Mouse (Mus musculus): ENCODE results near the gene Scube1. TPM values are rescaled to one million over a fixed set of nuclear protein-coding genes. Genes with fewer than 3 reads are reported as not detected.

The Scube1 gene
- polyA plus RNA-seq, 1 experiment from 2014 or later, result 4.8 TPM

GRCm38 (mm10) chr15:83594513-83595363 is 130.1 kb downstream of the Scube1 start, which contains the start of gene Ttll12:
TSS of gene Ttll12 (minus strand) at chr15:83595157.
- Histone ChIP-seq H3K4me3 (peak within 1 kb of the TSS; percentile 87), H3K9me3 (replicated peaks) (no peaks in the 10 kb centered on the region), H3K27ac (peak within 1 kb of the TSS; percentile 61; the same call in 1 of the 2 replicates), H3K4me1 (replicated peaks) (peaks cover 21% of the 10 kb centered on the region), H3K27me3 (no peaks in the 10 kb centered on the region), H3K4me2 (peak within 1 kb of the TSS; percentile 73), H3K9ac (peak within 1 kb of the TSS; percentile 78), H3K36me3 (no peaks in the 10 kb centered on the region)
- peak; percentile 93 for ATAC-seq (replicated peaks; ENCODE audit: insufficient number of reproducible peaks, insufficient read depth, low FRiP score, low read depth)
- WGBS, result under 1% methylated on average over 68 of the region's 68 CpGs

GRCm38 (mm10) chr15:83593702-83594512 is 130.9 kb downstream of the Scube1 start:
- peak overlapping the region; percentile 78 for H3K9ac ChIP-seq
- H3K27me3 ChIP-seq, result no peaks in the 10 kb centered on the region
- H3K4me2 ChIP-seq, result peak overlapping the region; percentile 73
- 11% methylated on average over 19 of the region's 19 CpGs for WGBS
- no peaks in the 10 kb centered on the region for H3K36me3 ChIP-seq
- ATAC-seq (replicated peaks; ENCODE audit: insufficient number of reproducible peaks, insufficient read depth, low FRiP score, low read depth), result peak; percentile 12
- H3K9me3 ChIP-seq (replicated peaks), result no peaks in the 10 kb centered on the region
- peak overlapping the region; percentile 87 for H3K4me3 ChIP-seq
- H3K4me1 ChIP-seq (replicated peaks), result peaks cover 21% of the 10 kb centered on the region
- no peak overlapping the region for H3K27ac ChIP-seq

GRCm38 (mm10) chr15:83593189-83593585 is 131.6 kb downstream of the Scube1 start:
- Histone ChIP-seq H3K4me2 (peak overlapping the region; percentile 73), H3K4me1 (replicated peaks) (peaks cover 21% of the 10 kb centered on the region), H3K4me3 (peak overlapping the region; percentile 87; the same call in 1 of the 2 replicates), H3K9ac (no peak overlapping the region), H3K27ac (no peak overlapping the region), H3K27me3 (no peaks in the 10 kb centered on the region), H3K36me3 (no peaks in the 10 kb centered on the region), H3K9me3 (replicated peaks) (no peaks in the 10 kb centered on the region)
- ATAC-seq (replicated peaks; ENCODE audit: insufficient number of reproducible peaks, insufficient read depth, low FRiP score, low read depth), result 0 out of 2 replicates have a peak, but pooled peaks have one; percentile 16

GRCm38 (mm10) chr15:83592260-83593188 is 132.3 kb downstream of the Scube1 start:
- ATAC-seq (replicated peaks; ENCODE audit: insufficient number of reproducible peaks, insufficient read depth, low FRiP score, low read depth), result no peak
- H3K9ac ChIP-seq, result no peak overlapping the region
- peaks cover 21% of the 10 kb centered on the region for H3K4me1 ChIP-seq (replicated peaks)
- H3K9me3 ChIP-seq (replicated peaks), result no peaks in the 10 kb centered on the region
- peak overlapping the region; percentile 73; the same call in 1 of the 2 replicates for H3K4me2 ChIP-seq
- no peak overlapping the region for H3K27ac ChIP-seq
- 53% methylated on average over 8 of the region's 8 CpGs for WGBS
- H3K36me3 ChIP-seq, result 0 out of 2 replicates have a peak, but pooled peaks cover 1% of the 10 kb centered on the region
- no peaks in the 10 kb centered on the region for H3K27me3 ChIP-seq
- no peak overlapping the region for H3K4me3 ChIP-seq

- H3K27me3 ChIP-seq, result no peaks in the 10 kb centered on the region
- peaks cover 9% of the 10 kb centered on the region for H3K36me3 ChIP-seq
- no peak overlapping the region for H3K4me2 ChIP-seq
- WGBS, result 74% methylated on average over 6 of the region's 6 CpGs
- peaks cover 21% of the 10 kb centered on the region for H3K4me1 ChIP-seq (replicated peaks)
- ATAC-seq (replicated peaks; ENCODE audit: insufficient number of reproducible peaks, insufficient read depth, low FRiP score, low read depth), result no peak
- no peak overlapping the region for H3K9ac ChIP-seq
- H3K4me3 ChIP-seq, result no peak overlapping the region
- H3K9me3 ChIP-seq (replicated peaks), result no peaks in the 10 kb centered on the region
- no peak overlapping the region for H3K27ac ChIP-seq
These were observed 133.1 kb downstream of the Scube1 start for GRCm38 (mm10) chr15:83591758-83592157.

- no peaks in the 10 kb centered on the region for H3K9me3 ChIP-seq (replicated peaks)
- ATAC-seq (replicated peaks; ENCODE audit: insufficient number of reproducible peaks, insufficient read depth, low FRiP score, low read depth), result no peak
- no peak overlapping the region for H3K4me2 ChIP-seq
- no peak overlapping the region for H3K27ac ChIP-seq
- WGBS, result 84% methylated on average over 4 of the region's 4 CpGs
- H3K4me3 ChIP-seq, result no peak overlapping the region
- no peak overlapping the region for H3K9ac ChIP-seq
- H3K4me1 ChIP-seq (replicated peaks), result peaks cover 21% of the 10 kb centered on the region
- H3K27me3 ChIP-seq, result no peaks in the 10 kb centered on the region
- H3K36me3 ChIP-seq, result peaks cover 18% of the 10 kb centered on the region
These were observed 134.0 kb downstream of the Scube1 start for GRCm38 (mm10) chr15:83590841-83591240.

- peaks cover 46% of the 10 kb centered on the region for H3K36me3 ChIP-seq
These were observed 140.0 kb downstream of the Scube1 start for GRCm38 (mm10) chr15:83584741-83585220.

GRCm38 (mm10) chr15:83583419-83584156 is 141.2 kb downstream of the Scube1 start:
- no peak for ATAC-seq (replicated peaks; ENCODE audit: insufficient number of reproducible peaks, insufficient read depth, low FRiP score, low read depth)
- Histone ChIP-seq H3K4me2 (no peak overlapping the region), H3K36me3 (peaks cover 50% of the 10 kb centered on the region), H3K27ac (no peak overlapping the region), H3K4me1 (replicated peaks) (no peaks in the 10 kb centered on the region), H3K9me3 (replicated peaks) (no peaks in the 10 kb centered on the region), H3K4me3 (no peak overlapping the region), H3K9ac (no peak overlapping the region), H3K27me3 (no peaks in the 10 kb centered on the region)
- 82% methylated on average over 8 of the region's 8 CpGs for WGBS

More at GRCm38 (mm10) chr15:83584741-83585220, 140.0 kb downstream of the Scube1 start:
- no peak overlapping the region for H3K27ac ChIP-seq
- H3K9me3 ChIP-seq (replicated peaks), result no peaks in the 10 kb centered on the region
- H3K4me2 ChIP-seq, result no peak overlapping the region
- no peaks in the 10 kb centered on the region for H3K4me1 ChIP-seq (replicated peaks)
- no peak overlapping the region for H3K9ac ChIP-seq
- 85% methylated on average over 6 of the region's 6 CpGs for WGBS
- ATAC-seq (replicated peaks; ENCODE audit: insufficient number of reproducible peaks, insufficient read depth, low FRiP score, low read depth), result no peak
- no peak overlapping the region for H3K4me3 ChIP-seq
- H3K27me3 ChIP-seq, result no peaks in the 10 kb centered on the region

- H3K9ac ChIP-seq, result no peak overlapping the region
- no peak for ATAC-seq (replicated peaks; ENCODE audit: insufficient number of reproducible peaks, insufficient read depth, low FRiP score, low read depth)
- H3K4me1 ChIP-seq (replicated peaks), result no peaks in the 10 kb centered on the region
- peaks cover 53% of the 10 kb centered on the region for H3K36me3 ChIP-seq
- no peak overlapping the region for H3K4me2 ChIP-seq
- WGBS, result 87% methylated on average over 4 of the region's 4 CpGs
- no peaks in the 10 kb centered on the region for H3K27me3 ChIP-seq
- H3K9me3 ChIP-seq (replicated peaks), result no peaks in the 10 kb centered on the region
- H3K27ac ChIP-seq, result no peak overlapping the region
- no peak overlapping the region for H3K4me3 ChIP-seq
These were observed 141.9 kb downstream of the Scube1 start for GRCm38 (mm10) chr15:83582931-83583330.

- Histone ChIP-seq H3K4me3 (no peak overlapping the region), H3K4me2 (no peak overlapping the region), H3K9me3 (replicated peaks) (no peaks in the 10 kb centered on the region), H3K36me3 (peaks cover 62% of the 10 kb centered on the region), H3K27ac (no peak overlapping the region), H3K9ac (no peak overlapping the region), H3K27me3 (no peaks in the 10 kb centered on the region), H3K4me1 (replicated peaks) (0 out of 2 replicates have a peak, but pooled peaks cover 2% of the 10 kb centered on the region)
- no peak for ATAC-seq (replicated peaks; ENCODE audit: insufficient number of reproducible peaks, insufficient read depth, low FRiP score, low read depth)
- WGBS, result 89% methylated on average over 9 of the region's 9 CpGs
These were observed 148.2 kb downstream of the Scube1 start for GRCm38 (mm10) chr15:83576651-83577050.
